Mouse (Mus musculus): ENCODE data around the gene Tnfrsf9. TPM values are rescaled to one million over a fixed set of nuclear protein-coding genes. Genes with fewer than 3 reads are reported as not detected.
"Not testable (repeated sequence)": the region's sequence is repeated elsewhere in the genome, so short reads cannot be mapped to it uniquely, and the experiment has no call there.

The Tnfrsf9 gene
- polyA plus RNA-seq, 1 experiment from 2014 or later, result 0.18 TPM

DNA sequence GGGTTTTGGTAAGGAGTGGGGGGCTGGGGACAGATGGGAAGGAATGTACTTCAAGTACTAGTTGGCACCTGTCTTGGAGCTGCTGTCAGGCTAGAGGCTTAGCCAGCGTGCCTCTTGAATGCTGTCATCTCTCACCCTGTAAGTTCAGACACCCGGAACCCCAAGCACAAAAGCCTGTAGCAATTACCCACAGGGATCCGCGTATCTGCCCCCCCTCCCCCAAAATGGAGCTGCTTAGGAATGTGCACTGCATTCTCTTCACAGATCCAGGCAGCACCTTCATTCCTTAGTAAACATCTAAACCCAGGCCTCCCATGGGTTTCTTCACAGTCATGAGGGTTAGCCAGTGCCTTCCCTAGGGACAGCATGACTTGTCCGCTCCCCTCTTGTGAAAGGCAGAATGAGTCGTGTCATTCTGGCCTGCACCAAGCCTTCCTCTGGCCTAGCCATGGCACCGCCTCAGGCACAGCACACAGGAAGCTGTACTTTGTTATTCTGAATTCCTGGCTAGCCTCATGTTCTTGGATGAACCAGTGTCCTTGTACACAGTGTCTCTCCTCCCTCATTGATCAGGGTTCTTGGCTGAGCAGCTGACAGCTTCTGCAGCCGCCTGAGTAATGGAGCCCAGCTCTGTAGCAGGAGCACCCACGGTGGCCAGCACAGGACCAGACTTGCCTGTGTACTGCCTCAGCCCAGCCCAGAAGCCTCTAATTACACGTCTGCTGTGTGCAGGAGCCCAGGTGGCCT lies 42.8 kb upstream of the Tnfrsf9 start:
- 48% methylated on average over 10 of the region's 10 CpGs for WGBS
- Histone ChIP-seq H3K36me3 (ENCODE audit: control insufficient read depth, insufficient read depth, low read length) (peaks cover 7% of the 10 kb centered on the region; the same call in 1 of the 2 replicates), H3K27me3 (ENCODE audit: control insufficient read depth, insufficient read depth, low read length) (no peaks in the 10 kb centered on the region), H3K4me2 (no peak overlapping the region), H3K9me3 (ENCODE audit: control insufficient read depth, low read length) (no peaks in the 10 kb centered on the region), H3K4me3 (ENCODE audit: low read depth, low read length) (no peak overlapping the region), H3K9ac (ENCODE audit: low read length) (no peak overlapping the region), H3K4me1 (ENCODE audit: control insufficient read depth, insufficient read depth, low read length) (no peaks in the 10 kb centered on the region), H3K27ac (ENCODE audit: low read depth, low read length) (no peak overlapping the region)
- DNase-seq (ENCODE audit: low spot score, missing footprints), result no peak
- no peak for ATAC-seq (ENCODE audit: low FRiP score)

- Histone ChIP-seq H3K4me1 (ENCODE audit: control insufficient read depth, insufficient read depth, low read length) (no peaks in the 10 kb centered on the region), H3K27me3 (ENCODE audit: control insufficient read depth, insufficient read depth, low read length) (no peaks in the 10 kb centered on the region), H3K27ac (ENCODE audit: low read depth, low read length) (no peak overlapping the region), H3K9me3 (ENCODE audit: control insufficient read depth, low read length) (no peaks in the 10 kb centered on the region), H3K36me3 (ENCODE audit: control insufficient read depth, insufficient read depth, low read length) (peaks cover 6% of the 10 kb centered on the region; the same call in 1 of the 2 replicates), H3K4me2 (no peak overlapping the region), H3K4me3 (ENCODE audit: low read depth, low read length) (no peak overlapping the region), H3K9ac (ENCODE audit: low read length) (no peak overlapping the region)
- ATAC-seq (ENCODE audit: low FRiP score) (no peak), DNase-seq (ENCODE audit: low spot score, missing footprints) (no peak)
- 52% methylated on average over 9 of the region's 9 CpGs for WGBS
Measured at GRCm38 (mm10) chr4:150872139-150872651, 42.2 kb upstream of the Tnfrsf9 start.

- 0 out of 2 replicates have a peak, but pooled peaks cover 3% of the 10 kb centered on the region for H3K36me3 ChIP-seq (ENCODE audit: control insufficient read depth, insufficient read depth, low read length)
- no peaks in the 10 kb centered on the region for H3K4me1 ChIP-seq (ENCODE audit: control insufficient read depth, insufficient read depth, low read length)
- no peak overlapping the region for H3K9ac ChIP-seq (ENCODE audit: low read length)
- WGBS, result 87% methylated on average over 8 of the region's 8 CpGs
- no peak overlapping the region for H3K27ac ChIP-seq (ENCODE audit: low read depth, low read length)
- H3K4me3 ChIP-seq (ENCODE audit: low read depth, low read length), result no peak overlapping the region
- H3K4me2 ChIP-seq, result no peak overlapping the region
- no peak for DNase-seq (ENCODE audit: low spot score, missing footprints)
- ATAC-seq (ENCODE audit: low FRiP score), result no peak
- no peaks in the 10 kb centered on the region for H3K27me3 ChIP-seq (ENCODE audit: control insufficient read depth, insufficient read depth, low read length)
- no peaks in the 10 kb centered on the region for H3K9me3 ChIP-seq (ENCODE audit: control insufficient read depth, low read length)
Measured at GRCm38 (mm10) chr4:150872681-150873080, 41.7 kb upstream of the Tnfrsf9 start.

DNA sequence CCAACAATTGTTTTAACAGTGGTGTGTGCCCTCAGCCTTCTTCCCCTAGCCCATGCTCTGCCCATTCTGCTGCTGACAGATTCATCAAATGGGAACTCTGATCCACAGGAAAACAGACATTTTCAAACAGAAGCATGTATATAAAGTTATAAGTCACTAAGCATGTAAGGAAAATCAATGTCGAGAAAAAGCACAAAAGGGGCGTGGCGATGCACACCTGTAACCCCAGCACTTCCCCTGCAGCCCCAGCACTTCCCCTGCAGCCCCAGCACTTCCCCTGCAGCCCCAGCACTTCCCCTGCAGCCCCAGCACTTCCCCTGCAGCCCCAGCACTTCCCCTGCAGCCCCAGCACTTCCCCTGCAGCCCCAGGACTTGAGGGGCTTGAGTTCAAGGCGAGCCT lies 39.9 kb upstream of the Tnfrsf9 start:
- ATAC-seq (ENCODE audit: low FRiP score); DNase-seq (ENCODE audit: low spot score, missing footprints); H3K4me3 ChIP-seq (ENCODE audit: low read depth, low read length); H3K4me2 ChIP-seq; H3K4me1 ChIP-seq (ENCODE audit: control insufficient read depth, insufficient read depth, low read length); H3K27me3 ChIP-seq (ENCODE audit: control insufficient read depth, insufficient read depth, low read length); H3K27ac ChIP-seq (ENCODE audit: low read depth, low read length); H3K9me3 ChIP-seq (ENCODE audit: control insufficient read depth, low read length); H3K36me3 ChIP-seq (ENCODE audit: control insufficient read depth, insufficient read depth, low read length); H3K9ac ChIP-seq (ENCODE audit: low read length): not testable (repeated sequence)
- WGBS, result 84% methylated on average over 4 of the region's 4 CpGs

- no peaks in the 10 kb centered on the region for H3K4me1 ChIP-seq (ENCODE audit: control insufficient read depth, insufficient read depth, low read length)
- H3K27me3 ChIP-seq (ENCODE audit: control insufficient read depth, insufficient read depth, low read length), result no peaks in the 10 kb centered on the region
- ATAC-seq (ENCODE audit: low FRiP score) (no peak), DNase-seq (ENCODE audit: low spot score, missing footprints) (no peak)
- no peaks in the 10 kb centered on the region for H3K36me3 ChIP-seq (ENCODE audit: control insufficient read depth, insufficient read depth, low read length)
- H3K9ac ChIP-seq (ENCODE audit: low read length), result no peak overlapping the region
- H3K9me3 ChIP-seq (ENCODE audit: control insufficient read depth, low read length), result peaks cover 13% of the 10 kb centered on the region
- H3K4me3 ChIP-seq (ENCODE audit: low read depth, low read length), result no peak overlapping the region
- no peak overlapping the region for H3K4me2 ChIP-seq
- 88% methylated on average over 10 of the region's 10 CpGs for WGBS
- no peak overlapping the region for H3K27ac ChIP-seq (ENCODE audit: low read depth, low read length)
Measured at GRCm38 (mm10) chr4:150875393-150875792, 39.0 kb upstream of the Tnfrsf9 start.

DNA sequence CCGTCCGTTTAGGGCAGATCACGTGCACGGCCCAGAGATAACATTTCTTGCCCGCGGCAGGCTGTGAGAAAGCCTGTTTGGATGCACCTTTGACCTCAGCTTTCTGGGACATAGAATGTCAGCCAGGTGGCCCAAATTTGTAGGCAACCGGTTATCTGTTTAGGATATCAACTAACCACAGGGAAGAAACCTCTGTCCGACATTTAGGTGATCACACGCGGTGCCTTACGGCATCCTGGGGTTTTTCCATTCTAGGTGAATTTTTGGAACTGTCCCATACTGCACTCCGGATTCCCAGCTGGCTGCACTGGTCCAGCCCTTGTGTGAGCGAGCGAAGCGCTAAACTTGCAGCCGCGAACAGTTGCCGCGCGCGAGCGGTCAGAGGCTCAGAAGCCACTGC lies 34.7 kb upstream of the Tnfrsf9 start:
- Histone ChIP-seq H3K4me1 (ENCODE audit: control insufficient read depth, insufficient read depth, low read length) (no peaks in the 10 kb centered on the region), H3K9me3 (ENCODE audit: control insufficient read depth, low read length) (peaks cover 13% of the 10 kb centered on the region), H3K27me3 (ENCODE audit: control insufficient read depth, insufficient read depth, low read length) (no peaks in the 10 kb centered on the region), H3K9ac (ENCODE audit: low read length) (no peak overlapping the region), H3K27ac (ENCODE audit: low read depth, low read length) (no peak overlapping the region), H3K36me3 (ENCODE audit: control insufficient read depth, insufficient read depth, low read length) (no peaks in the 10 kb centered on the region), H3K4me2 (no peak overlapping the region), H3K4me3 (ENCODE audit: low read depth, low read length) (no peak overlapping the region)
- ATAC-seq (ENCODE audit: low FRiP score), result no peak
- 94% methylated on average over 22 of the region's 22 CpGs for WGBS
- DNase-seq (ENCODE audit: low spot score, missing footprints), result no peak

GRCm38 (mm10) chr4:150880364-150880763 lies 34.0 kb upstream of the Tnfrsf9 start:
- H3K9me3 ChIP-seq (ENCODE audit: control insufficient read depth, low read length), result peaks cover 13% of the 10 kb centered on the region
- DNase-seq (ENCODE audit: low spot score, missing footprints), result no peak
- no peaks in the 10 kb centered on the region for H3K27me3 ChIP-seq (ENCODE audit: control insufficient read depth, insufficient read depth, low read length)
- no peaks in the 10 kb centered on the region for H3K36me3 ChIP-seq (ENCODE audit: control insufficient read depth, insufficient read depth, low read length)
- no peak overlapping the region for H3K4me3 ChIP-seq (ENCODE audit: low read depth, low read length)
- no peak overlapping the region for H3K4me2 ChIP-seq
- no peak overlapping the region for H3K27ac ChIP-seq (ENCODE audit: low read depth, low read length)
- H3K9ac ChIP-seq (ENCODE audit: low read length), result no peak overlapping the region
- 81% methylated on average over 5 of the region's 5 CpGs for WGBS
- no peak for ATAC-seq (ENCODE audit: low FRiP score)
- H3K4me1 ChIP-seq (ENCODE audit: control insufficient read depth, insufficient read depth, low read length), result no peaks in the 10 kb centered on the region

GRCm38 (mm10) chr4:150882632-150883031 lies 31.7 kb upstream of the Tnfrsf9 start:
- H3K4me2 ChIP-seq, result no peak overlapping the region
- WGBS, result 91% methylated on average over 5 of the region's 5 CpGs
- ATAC-seq (ENCODE audit: low FRiP score) (no peak), DNase-seq (ENCODE audit: low spot score, missing footprints) (no peak)
- no peak overlapping the region for H3K4me3 ChIP-seq (ENCODE audit: low read depth, low read length)
- H3K27me3 ChIP-seq (ENCODE audit: control insufficient read depth, insufficient read depth, low read length), result no peaks in the 10 kb centered on the region
- peaks cover 13% of the 10 kb centered on the region for H3K9me3 ChIP-seq (ENCODE audit: control insufficient read depth, low read length)
- H3K9ac ChIP-seq (ENCODE audit: low read length), result no peak overlapping the region
- no peak overlapping the region for H3K27ac ChIP-seq (ENCODE audit: low read depth, low read length)
- no peaks in the 10 kb centered on the region for H3K4me1 ChIP-seq (ENCODE audit: control insufficient read depth, insufficient read depth, low read length)
- no peaks in the 10 kb centered on the region for H3K36me3 ChIP-seq (ENCODE audit: control insufficient read depth, insufficient read depth, low read length)

DNA sequence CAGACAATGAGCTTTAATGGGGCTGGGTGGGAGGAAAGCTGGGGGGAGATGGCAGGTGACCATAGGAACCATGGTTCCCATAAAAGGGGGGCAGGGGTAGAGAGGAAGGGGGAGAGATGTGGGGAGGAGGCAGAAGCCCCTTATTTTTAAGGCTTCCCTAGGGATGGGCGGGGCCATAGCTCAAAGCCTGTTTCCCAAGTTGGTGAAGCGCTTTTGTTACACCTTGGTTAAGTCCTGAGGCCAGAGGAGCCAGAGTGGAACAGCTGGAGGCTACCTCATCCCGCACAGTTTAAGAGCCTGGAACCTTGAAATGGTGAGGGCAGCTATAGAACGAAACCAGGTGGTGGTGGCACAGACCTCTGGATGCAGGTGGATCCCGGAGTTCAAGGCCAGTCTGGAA lies 26.5 kb upstream of the Tnfrsf9 start:
- Histone ChIP-seq H3K27ac (ENCODE audit: low read depth, low read length) (no peak overlapping the region), H3K4me3 (ENCODE audit: low read depth, low read length) (no peak overlapping the region), H3K36me3 (ENCODE audit: control insufficient read depth, insufficient read depth, low read length) (no peaks in the 10 kb centered on the region), H3K4me1 (ENCODE audit: control insufficient read depth, insufficient read depth, low read length) (no peaks in the 10 kb centered on the region), H3K27me3 (ENCODE audit: control insufficient read depth, insufficient read depth, low read length) (no peaks in the 10 kb centered on the region), H3K9ac (ENCODE audit: low read length) (no peak overlapping the region), H3K4me2 (no peak overlapping the region), H3K9me3 (ENCODE audit: control insufficient read depth, low read length) (no peaks in the 10 kb centered on the region)
- DNase-seq (ENCODE audit: low spot score, missing footprints) (no peak), ATAC-seq (ENCODE audit: low FRiP score) (no peak)
- 71% methylated on average over 5 of the region's 5 CpGs for WGBS

All from midbrain, embryonic 11.5 days (tissue).